Mouse (Mus musculus) c-Kit-positive CD71-negative TER-119-negative erythroid progenitor cells, embryonic 14.5 days (primary cell): ENCODE data around the gene Ppp2ca.
"Not testable (repeated sequence)": the region's sequence is repeated elsewhere in the genome, so short reads cannot be mapped to it uniquely, and the experiment has no call there.

Experiments
- DNase-seq: peaks from one replicate; pipeline ENCODE4 v3.0.0-alpha.2; 2013; ENCODE audit warnings: low read depth

Ppp2ca gene

GRCm38 (mm10) chr11:52143675-52144074, 45.2 kb downstream of the Ppp2ca start:
- not testable (repeated sequence) for DNase-seq

- DNase-seq = not testable (repeated sequence)
These were observed 46.9 kb downstream of the Ppp2ca start, which contains the start of gene Olfr1373 for GRCm38 (mm10) chr11:52145428-52145827. Gene Olfr1373, minus strand, starts transcription at chr11:52145528.

GRCm38 (mm10) chr11:52163926-52164325, 65.4 kb downstream of the Ppp2ca start:
- DNase-seq = no peak

GRCm38 (mm10) chr11:52167126-52167525, 68.6 kb downstream of the Ppp2ca start:
- no peak for DNase-seq

- DNase-seq = not testable (repeated sequence)
These were observed 69.4 kb downstream of the Ppp2ca start for GRCm38 (mm10) chr11:52167901-52168302.

- DNase-seq = no peak
These were observed 70.0 kb downstream of the Ppp2ca start for GRCm38 (mm10) chr11:52168461-52168860.
